Mouse (Mus musculus) gastrocnemius, adult 2 months (tissue): ENCODE results near the gene Mast4. TPM values are rescaled to one million over a fixed set of nuclear protein-coding genes. Genes with fewer than 3 reads are reported as not detected.

ENCODE experiments used
- DNase-seq: peaks from one replicate; pipeline ENCODE4 v3.0.0; 2022
- H3K27ac ChIP-seq: fragments of 200-600 bp; 2 replicates; pipeline ENCODE4 v1.8.1; 2022; ENCODE audit warnings: mild to moderate bottlenecking
- H3K4me3 ChIP-seq: fragments of 200-600 bp; 2 replicates; pipeline ENCODE4 v1.8.1; 2022; ENCODE audit warnings: mild to moderate bottlenecking, moderate library complexity
- CTCF ChIP-seq: fragments of 200-600 bp; IDR thresholded peaks from 2 replicates; pipeline ENCODE4 v1.8.1; 2022; ENCODE audit warnings: antibody characterized with exemption, mild to moderate bottlenecking, moderate library complexity
- intact Hi-C: fragments of 180-260 bp; cut with DNase I; formaldehyde crosslinking; loops from one replicate; pipeline ENCODE4 v1.15.1; 2025
- total RNA-seq, 2 experiments: library from RNA; stranded (reverse); gene quantifications; 2 replicates each; pipeline ENCODE4 v1.2.3; 2021

The Mast4 gene
- total RNA-seq, 2 experiments from 2014 or later: 47.2 to 49.9 TPM

DNA sequence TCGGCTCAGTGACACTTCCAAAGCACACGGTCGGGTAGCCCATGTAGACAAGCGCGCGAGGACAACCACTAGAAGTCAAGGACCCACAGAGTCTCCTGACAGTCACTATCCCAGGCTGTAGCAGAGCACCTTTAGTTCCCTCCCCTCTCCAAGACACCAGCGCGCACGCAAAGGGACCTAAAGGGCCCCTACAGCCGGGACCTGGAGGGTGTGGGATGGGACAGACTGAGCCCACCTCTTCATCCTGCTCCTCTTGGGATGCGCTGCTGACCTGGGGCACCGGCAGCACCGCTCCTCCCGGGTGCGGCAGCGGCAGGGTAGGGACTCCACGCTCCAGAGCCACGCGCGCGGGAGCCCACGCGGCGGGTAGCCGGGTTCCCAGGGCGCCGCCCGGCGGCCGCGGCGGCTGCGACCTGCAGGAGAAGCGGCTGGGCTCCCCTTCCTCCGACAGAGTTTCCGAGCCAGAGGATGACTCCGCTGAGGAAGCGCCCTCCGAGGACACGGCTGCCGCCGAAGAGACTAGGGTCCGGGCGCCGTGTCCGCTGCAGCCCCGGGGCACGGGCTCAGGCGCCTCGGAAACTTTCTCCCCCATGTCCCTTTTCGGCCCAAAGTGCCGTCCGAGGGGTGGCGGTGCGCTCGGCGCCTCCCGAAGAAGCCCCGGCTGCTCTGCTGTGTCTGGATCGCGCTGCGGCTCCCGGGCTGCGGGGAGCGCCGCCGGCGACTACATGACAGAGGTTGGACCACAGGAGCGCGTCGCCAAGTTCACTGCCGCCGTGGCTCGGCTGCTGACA is 501 bp downstream of the Mast4 start:
- Histone ChIP-seq H3K27ac (peak overlapping the region; percentile 82), H3K4me3 (peak overlapping the region; percentile 93)
- peak; percentile 43 for TF ChIP-seq CTCF
- intact Hi-C loops: loop anchor here (5.0 kb wide), 1 partner anchor 161 kb away; no protein-coding TSS in a partner anchor
- DNase-seq: peak; percentile 71

DNA sequence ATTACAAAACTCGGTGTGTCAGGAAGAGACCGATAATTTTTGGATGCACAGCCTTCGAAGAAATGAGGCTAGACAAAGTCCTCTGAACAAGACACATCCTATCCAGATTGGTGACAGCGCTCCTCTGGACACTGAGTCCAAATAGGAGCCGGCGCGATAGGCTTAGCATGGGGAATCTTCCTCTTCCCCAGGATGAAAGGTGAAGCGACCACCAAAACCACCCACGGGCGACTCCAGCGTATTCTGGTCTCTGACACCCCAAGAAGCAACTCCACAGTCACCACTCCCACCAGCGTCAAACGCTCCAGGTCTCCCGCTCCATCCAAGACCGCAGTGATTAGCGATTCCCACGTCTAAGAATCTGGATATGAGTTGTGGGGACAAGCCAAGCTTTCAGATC is 1.1 kb downstream of the Mast4 start:
- DNase-seq: no peak
- Histone ChIP-seq H3K27ac (peak overlapping the region; percentile 82), H3K4me3 (peak overlapping the region; percentile 93)
- TF ChIP-seq CTCF: no peak
- intact Hi-C loops: loop anchor here (5.0 kb wide), 1 partner anchor 161 kb away; no protein-coding TSS in a partner anchor

DNA sequence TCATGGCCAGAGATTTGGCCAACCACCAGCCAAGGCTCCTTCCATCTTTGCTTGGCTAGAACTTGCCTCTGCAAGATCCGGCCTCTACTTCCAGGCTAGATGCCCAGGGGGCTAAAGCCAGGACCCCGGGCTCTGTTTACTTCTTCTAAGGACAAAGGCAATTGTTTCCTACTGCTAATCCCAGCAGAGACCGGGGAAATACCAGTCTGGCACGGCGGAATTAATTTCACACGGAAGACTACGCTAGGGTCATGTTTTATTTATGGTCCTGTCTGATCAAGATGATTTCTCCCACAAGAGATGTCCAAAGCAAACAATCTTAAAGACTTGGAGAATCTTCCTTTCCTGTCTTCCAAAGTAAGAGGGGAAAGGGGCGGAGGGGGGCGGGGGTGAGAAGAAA is 1.6 kb downstream of the Mast4 start:
- peak overlapping the region; percentile 93 for H3K4me3 ChIP-seq
- H3K27ac ChIP-seq: peak overlapping the region; percentile 82
- intact Hi-C loops: loop anchor here (5.0 kb wide), 1 partner anchor 160 kb away; no protein-coding TSS in a partner anchor
- DNase-seq: no peak
- TF ChIP-seq CTCF: no peak

DNA sequence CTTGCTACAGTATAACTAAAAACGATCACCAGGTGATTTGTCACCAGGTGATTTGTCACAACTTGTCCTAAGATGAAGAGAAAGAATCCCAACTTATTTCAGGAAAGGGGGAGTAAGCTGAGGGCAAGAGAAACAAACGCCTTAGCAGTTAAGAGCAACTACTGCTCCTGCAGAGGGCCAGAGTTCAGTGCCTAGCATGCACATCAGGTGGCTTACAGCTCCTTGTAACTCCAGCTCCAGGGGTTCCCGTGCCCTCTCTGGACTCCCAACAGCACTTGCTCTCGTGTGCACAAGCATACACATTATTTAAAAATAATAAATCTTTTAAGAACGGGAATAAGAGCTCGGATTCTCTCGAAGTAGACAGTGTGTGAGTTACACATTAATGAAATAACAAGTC is 3.2 kb downstream of the Mast4 start:
- DNase-seq: no peak
- intact Hi-C loops: loop anchor here (5.0 kb wide), 1 partner anchor 159 kb away; no protein-coding TSS in a partner anchor
- TF ChIP-seq CTCF: no peak
- H3K4me3 ChIP-seq: no peak overlapping the region; the same call in 1 of the 2 replicates
- H3K27ac ChIP-seq: no peak overlapping the region

DNA sequence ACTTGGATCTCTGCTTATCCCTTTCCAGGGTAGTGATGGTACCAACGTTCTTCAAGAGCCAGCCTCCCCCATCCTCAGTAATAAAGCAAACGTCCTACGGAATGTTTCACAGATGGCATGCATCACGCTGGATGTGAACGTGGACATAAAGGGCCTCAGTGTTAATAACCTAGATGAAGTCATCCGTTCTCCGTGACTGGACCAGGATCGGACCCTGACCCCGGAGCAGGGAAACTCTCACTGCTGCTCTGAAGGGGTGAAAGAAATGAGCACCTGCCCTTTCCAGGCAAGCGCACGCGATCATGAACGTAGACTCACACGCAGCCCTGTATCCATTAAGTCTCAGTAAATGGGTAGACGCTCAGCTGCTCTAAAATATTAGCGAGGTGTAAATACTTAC is 6.0 kb downstream of the Mast4 start:
- Histone ChIP-seq H3K4me3 (no peak overlapping the region), H3K27ac (no peak overlapping the region)
- DNase-seq: no peak
- TF ChIP-seq CTCF: no peak
- intact Hi-C loops: no loop called here

DNA sequence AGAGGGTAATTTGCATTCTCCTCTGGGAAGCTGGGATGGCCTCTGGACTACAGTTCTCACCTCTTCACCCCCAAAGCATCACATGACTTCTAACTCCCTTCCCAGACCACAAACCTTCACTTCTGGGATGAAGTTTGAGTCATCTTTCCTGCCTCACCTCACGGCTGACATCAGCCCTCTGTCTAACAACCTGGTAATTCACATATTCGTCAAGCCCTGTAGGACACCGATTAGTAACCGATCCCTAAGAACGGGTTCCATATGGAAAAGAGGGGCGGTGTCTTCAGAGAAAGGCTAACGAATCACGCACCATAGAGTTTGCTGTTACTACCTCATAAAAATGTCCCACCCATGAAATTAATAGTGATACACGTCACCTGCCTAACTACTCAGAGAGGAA is 6.5 kb downstream of the Mast4 start:
- no peak for DNase-seq
- no peak for TF ChIP-seq CTCF
- H3K4me3 ChIP-seq: no peak overlapping the region
- intact Hi-C loops: no loop called here
- no peak overlapping the region for H3K27ac ChIP-seq

DNA sequence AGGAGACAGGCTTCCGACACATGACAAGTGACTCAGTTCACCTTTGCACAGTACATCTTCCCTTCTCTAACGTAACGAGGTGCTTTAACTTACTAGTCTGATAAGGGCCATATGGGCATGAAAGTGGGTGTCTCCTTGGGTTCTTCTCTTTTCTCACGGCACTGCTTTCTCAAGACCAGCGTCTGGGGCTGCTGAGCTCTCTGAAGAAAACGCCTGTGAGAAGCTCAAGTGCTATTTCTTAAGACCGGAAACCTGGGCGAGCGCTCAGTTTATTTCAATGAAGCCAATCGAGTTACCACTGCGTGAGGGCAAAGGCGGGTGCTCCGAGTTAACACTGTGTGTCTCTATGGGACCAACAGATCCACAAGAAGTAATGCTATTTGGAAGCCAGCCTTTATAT is 8.1 kb downstream of the Mast4 start:
- Histone ChIP-seq H3K27ac (no peak overlapping the region), H3K4me3 (no peak overlapping the region)
- intact Hi-C loops: no loop called here
- TF ChIP-seq CTCF: no peak
- DNase-seq: no peak

DNA sequence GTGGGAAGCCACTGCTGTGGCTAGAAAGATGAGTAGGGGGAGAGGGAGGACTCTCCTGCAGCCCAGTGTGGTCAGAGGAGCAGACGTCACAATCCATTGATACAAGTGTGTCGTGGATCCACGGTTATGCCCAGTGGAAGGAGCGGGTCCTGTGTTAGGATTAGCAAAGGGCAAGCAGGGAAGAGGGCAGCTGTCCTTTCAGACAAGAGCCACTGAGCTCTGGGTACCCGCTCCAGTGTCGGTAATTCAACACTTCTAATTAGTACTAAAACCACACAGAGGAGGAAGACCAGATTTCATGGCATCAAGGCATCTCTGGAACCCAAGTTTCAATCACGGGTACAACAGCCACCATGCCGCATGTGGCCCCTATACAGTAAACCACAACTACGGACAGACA is 14.4 kb downstream of the Mast4 start:
- intact Hi-C loops: no loop called here
- no peak overlapping the region for H3K4me3 ChIP-seq
- TF ChIP-seq CTCF: no peak
- H3K27ac ChIP-seq: no peak overlapping the region
- DNase-seq: no peak

DNA sequence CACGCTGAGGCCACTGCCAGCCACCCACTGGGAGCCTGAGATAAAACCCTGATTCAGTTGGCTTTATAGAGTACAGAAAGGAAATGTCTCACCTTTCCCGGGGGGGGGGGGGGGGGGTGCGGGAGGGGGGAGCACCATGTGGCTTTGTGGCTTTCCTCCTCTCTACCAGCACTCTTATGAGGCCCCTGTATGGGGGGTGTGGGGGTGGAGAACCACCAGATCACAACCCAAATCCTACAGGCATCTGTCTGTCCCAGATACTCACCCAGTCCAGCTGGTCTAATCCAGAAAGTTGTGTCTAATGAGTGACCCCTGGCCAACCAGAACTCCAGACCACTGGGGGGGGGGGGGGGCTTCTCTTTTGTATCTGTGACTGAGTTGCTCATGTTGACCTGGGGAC is 15.0 kb downstream of the Mast4 start:
- no peak for DNase-seq
- no peak for TF ChIP-seq CTCF
- intact Hi-C loops: no loop called here
- Histone ChIP-seq H3K4me3 (no peak overlapping the region), H3K27ac (no peak overlapping the region)

DNA sequence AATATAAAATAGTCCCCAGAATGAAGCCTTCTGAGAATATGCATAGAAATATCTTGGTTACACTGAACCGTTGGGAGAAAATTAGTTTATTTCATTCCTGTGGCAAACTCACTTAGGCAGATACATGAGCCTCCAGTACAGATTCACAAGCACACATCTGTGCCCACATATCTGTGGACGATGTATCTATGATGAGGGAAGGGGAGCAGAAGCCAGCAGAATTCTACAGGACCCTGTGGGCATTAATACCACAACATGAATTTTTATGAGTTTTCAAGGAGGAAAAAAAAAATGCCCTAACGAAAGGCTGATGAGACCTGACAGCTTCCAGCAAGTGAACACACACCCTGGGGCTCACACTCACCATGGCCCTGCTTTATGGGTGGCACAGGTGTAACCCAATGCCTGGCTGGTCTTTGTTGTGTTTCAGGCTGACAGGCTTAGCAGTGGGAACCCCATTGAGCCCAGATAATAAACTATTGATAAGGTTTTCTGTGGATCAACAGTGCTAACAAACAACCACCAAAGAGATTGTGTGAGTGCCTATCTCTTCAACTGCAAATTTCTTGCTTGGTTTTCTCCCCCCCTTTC is 17.4 kb downstream of the Mast4 start:
- DNase-seq: no peak
- no peak for TF ChIP-seq CTCF
- H3K4me3 ChIP-seq: no peak overlapping the region
- intact Hi-C loops: no loop called here
- H3K27ac ChIP-seq: no peak overlapping the region

DNA sequence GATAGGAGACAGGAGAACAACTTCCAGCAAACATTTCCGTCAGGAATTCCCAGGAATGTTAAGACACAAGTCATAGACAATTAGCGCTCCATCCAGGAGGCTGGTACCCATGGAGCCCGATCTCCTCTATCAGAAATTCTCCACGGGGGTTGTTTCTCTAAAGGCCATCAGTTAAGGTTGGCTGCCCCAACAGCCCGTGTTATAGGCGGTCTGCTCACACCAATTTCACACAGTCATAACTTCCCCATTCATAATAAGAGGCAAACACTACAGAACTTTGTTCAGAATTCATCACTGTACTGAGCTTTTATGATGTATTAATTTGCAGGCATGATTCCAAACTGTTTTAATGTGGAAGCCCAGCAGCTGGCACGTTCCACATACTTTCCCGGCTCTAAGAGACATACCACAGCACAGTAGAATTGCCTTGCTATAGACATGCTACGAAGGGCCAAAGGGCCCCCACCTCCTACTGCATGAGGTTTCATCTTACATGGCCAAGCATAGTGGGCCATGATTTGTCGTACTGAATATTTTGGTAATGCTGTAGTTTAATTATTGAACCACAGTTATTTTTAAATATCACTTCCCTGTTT is 19.1 kb downstream of the Mast4 start:
- H3K4me3 ChIP-seq: no peak overlapping the region
- DNase-seq: no peak
- H3K27ac ChIP-seq: no peak overlapping the region
- no peak for TF ChIP-seq CTCF
- intact Hi-C loops: no loop called here

DNA sequence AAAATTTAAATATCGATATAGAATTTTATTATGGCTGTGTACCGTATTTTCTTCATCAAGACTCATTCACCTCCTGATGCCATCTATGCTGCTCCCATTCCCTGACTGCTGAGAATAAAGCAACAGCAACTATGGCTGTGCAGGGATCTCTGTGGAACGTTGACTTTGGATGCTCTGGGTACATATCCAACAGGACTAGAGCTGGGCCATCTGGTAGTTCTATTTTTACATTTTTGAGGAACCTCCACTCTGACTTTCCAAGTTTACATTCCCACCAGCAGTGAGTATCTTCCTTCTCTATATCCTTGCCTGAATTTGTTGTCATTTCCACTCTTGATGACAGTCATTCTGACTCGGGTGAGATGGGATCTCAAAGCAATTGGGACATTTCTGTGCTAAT is 26.0 kb downstream of the Mast4 start:
- Histone ChIP-seq H3K27ac (no peak overlapping the region), H3K4me3 (no peak overlapping the region)
- no peak for DNase-seq
- no peak for TF ChIP-seq CTCF
- intact Hi-C loops: no loop called here

DNA sequence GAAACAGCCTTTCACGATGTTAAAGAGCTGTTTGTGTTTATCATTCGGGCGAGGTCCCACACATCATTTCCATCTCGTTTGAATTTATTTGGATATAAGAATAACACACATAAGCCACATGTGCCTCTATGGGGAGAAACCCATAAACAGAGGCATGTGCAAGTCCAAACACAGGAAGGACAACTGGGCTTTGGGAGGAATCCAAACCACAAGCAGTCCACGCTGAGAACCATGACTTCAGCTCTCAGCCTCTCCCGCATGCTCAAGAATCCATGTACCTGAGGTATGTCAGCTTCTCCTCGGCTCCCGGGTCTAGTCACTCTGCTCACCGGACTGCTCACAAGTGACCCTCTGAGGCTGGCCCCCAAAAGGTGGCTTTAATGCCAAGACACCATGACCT is 30.5 kb downstream of the Mast4 start:
- no peak for DNase-seq
- Histone ChIP-seq H3K27ac (no peak overlapping the region), H3K4me3 (no peak overlapping the region)
- no peak for TF ChIP-seq CTCF
- intact Hi-C loops: no loop called here
